Mouse (Mus musculus) kidney, adult 9 months (tissue): ENCODE measurements at regions not wholly inside any gene's neighbourhood (a gene's known extent, or its start where the extent isn't known, plus 50 kb on each side); places are given as distances from the start of the nearest gene placed in this dataset.
A peak's percentile ranks its signal among the peaks of the same experiment; 100 is the strongest.

Experiments used
- DNase-seq: peaks from one replicate; pipeline ENCODE4 v3.0.0; 2022

DNA sequence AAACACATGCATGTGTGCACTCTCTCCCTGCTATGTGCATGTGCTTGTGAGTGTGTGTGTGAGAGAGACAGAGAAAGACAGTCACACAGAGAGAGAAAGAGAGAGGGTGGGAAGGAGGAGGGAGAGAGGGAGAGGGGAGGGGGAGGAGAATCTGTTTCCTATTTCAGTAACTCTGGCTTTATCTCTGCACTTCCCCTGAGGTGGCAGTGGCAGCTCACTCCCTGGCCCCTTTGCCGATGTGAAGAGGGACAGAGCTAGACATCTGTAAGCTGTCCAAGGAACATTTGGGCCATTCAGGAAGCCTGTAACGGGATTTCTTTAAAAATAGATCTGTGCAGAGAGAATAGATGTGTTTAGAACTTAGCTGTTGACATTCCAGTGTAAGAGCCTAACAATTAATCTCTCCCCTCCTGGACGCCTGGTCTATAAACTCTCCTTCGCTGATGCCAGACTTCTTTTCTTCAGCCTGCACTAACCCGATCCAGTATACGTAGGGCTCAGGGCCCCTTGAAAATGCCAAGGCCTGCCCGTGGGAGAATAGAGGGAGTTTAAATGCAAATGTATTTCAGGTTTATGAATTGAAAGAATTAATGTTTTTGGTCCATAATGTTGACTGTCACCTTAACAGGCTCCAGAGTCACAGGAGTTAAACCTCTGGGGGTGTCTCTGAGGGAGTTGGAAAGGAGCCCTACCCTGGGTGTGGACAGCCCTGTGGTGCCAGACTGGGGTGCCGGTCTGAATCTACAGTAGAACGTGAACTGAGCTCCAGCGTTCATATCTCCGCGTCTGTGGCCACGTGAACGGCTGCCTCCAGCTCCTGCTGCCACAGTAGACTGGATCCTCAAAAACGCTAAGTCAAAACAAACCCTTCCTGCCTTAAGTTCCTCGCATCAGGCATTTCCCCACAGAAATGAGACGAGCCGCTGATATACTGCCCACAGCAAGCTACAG is 336.6 kb upstream of the Gm10131 start:
- no peak for DNase-seq

GRCm38 (mm10) chr8:34442688-34443087 is 331.2 kb upstream of the Gm10131 start:
- no peak for DNase-seq

- DNase-seq: no peak
Measured at GRCm38 (mm10) chr8:34441756-34442155, 330.2 kb upstream of the Gm10131 start.

GRCm38 (mm10) chr8:34440771-34441170 is 329.2 kb upstream of the Gm10131 start:
- peak; percentile 61 for DNase-seq

- peak; percentile 6 for DNase-seq
Measured at GRCm38 (mm10) chr8:34438771-34439170, 327.2 kb upstream of the Gm10131 start.

DNA sequence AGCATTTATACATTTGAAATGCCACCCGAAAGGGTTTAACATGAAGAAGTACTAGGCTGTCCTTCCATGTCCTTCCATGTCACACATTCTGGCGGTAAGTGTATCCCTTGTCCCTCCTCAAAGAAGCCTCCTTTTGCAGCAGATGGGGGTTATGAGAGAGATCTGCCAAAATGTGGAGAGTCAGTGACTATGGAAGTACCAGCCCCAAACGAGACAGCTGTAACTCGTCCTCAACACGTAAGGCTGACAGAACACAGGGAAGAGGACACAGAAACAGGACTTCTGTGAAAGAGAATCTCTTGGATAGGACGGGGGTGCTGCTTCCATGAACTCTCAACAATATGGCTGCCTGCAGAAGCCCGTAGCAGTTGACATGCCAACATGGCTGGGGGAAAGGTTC is 320.4 kb upstream of the Gm10131 start:
- DNase-seq: no peak

DNA sequence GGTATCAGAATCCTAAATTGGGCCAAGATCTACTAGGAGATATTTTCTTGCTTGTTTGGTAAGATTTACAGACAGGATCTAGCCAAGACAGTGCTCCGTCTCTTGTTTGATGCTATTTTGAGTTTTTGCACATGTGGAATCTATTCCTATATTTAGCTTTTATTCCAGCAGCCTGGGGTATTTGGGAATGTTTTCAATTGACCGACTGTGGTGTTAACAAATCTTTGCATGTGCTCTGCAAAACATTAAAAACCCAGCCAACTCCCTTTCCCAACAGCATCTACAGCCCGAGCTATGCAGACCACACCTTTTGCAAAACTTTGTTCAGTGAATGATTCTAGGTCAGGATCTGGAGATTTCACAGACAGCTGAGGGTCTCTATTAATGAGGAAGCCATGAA is 317.7 kb upstream of the Gm10131 start:
- no peak for DNase-seq

- no peak for DNase-seq
Measured at GRCm38 (mm10) chr8:34401571-34401970, 290.0 kb upstream of the Gm10131 start.

DNA sequence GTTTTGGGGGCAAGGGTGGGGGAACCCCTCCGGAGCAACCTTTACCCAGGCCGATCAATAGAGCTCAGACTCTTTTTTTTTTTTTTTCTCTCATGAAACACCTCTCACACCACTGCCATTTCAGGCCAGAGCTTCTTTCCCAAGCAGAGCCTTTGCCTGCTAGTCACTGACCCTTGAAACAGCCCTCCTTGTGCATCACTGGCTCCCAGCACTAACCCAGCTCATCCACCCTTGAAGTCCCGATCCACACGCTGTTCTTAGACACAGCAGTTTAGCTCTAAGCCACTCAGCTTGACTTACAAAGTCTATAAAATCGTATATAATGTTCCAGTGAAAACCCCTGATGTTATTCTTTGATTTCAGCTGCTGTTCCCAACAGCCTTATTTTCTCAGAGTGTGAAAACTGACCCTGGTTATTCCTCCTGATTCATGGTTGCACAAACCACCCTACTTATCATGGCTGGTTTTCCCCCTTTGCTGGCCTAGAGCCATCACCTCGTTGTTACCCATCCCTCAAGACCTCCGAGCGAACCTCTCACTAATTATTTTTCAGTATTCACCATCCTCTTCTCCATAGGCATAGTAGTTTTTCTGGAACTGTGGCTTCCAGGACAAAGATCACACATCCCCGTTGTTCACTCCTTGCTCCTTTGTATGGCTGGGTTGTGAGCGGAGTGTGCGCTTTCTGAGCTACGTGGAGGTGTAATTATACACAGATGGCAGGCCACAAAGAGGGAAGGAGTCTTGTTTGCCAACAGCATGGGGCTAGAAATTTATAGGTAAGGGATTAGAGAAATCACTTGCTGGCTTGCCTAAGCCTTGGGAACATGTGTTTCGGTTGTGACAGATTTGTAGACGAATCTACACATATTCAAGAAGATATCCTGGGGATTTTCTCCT is 287.6 kb upstream of the Gm10131 start:
- DNase-seq: peak; percentile 5

DNA sequence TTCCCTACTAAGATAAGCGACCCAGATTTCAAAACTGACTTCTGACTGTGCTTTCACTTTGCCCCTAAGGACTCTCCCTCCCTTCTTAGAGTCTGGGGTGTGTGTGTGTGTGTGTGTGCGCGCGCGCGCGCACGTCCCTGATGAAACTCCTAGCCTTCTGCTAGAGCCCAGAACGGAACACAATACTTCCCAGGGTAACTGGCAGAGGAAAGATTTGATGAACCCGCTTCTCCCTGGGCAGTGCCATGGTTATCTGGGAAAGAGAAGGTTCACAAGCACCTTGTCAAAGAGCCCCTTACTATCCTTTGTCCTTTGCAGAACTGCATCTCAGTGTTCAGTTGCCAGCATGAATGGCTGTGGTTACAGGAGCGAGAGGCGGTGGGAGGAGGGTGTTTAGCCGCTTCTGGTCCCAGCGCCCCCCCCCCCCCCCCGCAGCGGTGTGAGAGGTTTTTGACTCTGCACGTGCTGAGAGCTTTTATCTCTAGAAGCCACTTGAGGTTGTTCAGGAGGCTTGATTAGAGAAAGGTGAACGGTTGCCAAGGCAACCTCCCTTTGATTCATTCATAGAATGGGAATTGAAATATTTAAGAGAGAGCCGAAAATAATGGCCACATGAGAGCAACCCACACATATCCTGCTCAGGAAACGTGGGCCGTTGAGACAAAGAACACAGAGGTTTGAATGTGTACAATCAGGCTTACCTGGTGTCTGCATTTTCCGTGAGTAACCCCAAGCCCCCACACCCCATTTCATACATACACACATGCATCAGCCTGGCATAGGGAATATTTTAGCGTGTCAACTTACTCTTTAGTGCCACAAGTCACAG is 286.3 kb upstream of the Gm10131 start:
- DNase-seq: no peak

DNA sequence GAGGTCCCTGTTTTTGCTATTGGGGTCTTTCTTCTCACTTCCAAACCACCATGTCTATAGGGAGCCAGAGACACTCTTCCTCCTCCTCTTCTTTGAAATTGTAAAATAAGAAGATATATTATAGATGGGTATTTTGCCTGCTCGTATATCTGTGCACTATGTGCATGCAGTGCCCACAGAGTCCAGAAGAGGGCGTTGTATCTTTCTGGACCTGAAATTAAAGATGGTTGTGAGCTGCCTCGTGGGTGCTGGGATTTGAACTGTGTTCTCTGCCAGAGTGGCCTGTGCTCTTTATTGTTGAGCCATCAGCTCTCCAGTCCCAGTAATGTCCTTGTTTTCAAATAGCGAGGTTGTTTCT is 285.7 kb upstream of the Gm10131 start:
- no peak for DNase-seq

GRCm38 (mm10) chr8:34392981-34393828 is 281.7 kb upstream of the Gm10131 start:
- no peak for DNase-seq

- DNase-seq: no peak
Measured at GRCm38 (mm10) chr8:34392208-34392980, 280.9 kb upstream of the Gm10131 start.

DNA sequence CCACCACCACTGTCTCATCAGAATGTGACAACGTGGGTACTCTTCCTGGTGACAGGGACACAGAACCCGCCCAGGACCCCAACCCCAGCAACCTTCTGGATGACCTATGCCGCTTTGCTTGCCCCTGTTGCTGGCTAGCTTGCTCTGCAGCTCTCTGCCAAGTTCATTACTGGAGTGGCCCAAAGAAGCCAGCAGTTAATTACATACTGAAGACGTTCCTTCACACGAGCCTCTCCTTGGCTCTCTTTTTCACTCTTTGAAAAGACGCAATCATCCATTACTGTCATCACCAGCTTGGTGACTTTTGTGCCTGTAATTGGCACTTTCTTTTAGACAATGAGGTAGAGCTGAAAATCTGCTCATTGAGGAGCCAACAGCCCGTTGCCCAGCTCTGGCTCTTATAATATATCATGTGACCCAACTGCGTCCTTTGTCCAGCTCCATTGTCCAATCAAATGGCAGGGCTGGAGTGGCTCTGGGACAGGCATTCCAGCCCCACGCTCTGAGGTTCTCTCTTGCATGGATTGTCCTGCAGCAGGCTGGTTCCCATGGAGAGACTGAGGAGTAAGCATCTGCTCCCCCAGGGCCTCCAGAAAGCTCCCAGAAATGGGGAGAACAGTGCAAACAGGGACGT is 274.4 kb upstream of the Gm10131 start:
- no peak for DNase-seq

- DNase-seq: no peak
Measured at GRCm38 (mm10) chr8:34380615-34381014, 269.1 kb upstream of the Gm10131 start.

GRCm38 (mm10) chr8:34377154-34377553 is 265.6 kb upstream of the Gm10131 start:
- no peak for DNase-seq

DNA sequence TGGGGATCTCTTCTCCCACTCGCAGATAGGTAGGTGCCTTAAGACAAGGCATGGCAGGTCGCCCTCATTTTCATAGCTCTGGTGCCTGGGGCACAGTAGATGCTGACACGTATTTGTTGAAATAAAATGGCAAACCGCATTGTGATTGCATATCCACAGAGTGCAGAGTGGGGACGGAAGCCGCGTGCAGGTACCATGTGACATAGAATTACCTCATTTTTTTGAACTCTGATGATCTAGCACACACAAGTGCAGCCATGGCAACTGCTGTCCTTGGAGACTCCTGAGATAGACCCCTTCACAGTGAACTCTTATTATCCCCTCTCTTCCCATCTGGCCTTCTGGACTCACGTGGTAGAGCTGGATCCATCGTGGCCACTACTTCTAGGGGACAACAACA is 262.7 kb upstream of the Gm10131 start:
- DNase-seq: no peak

GRCm38 (mm10) chr8:34372666-34372980 is 261.1 kb upstream of the Gm10131 start:
- DNase-seq: peak; percentile 2

GRCm38 (mm10) chr8:34371973-34372665 is 260.6 kb upstream of the Gm10131 start:
- no peak for DNase-seq

- no peak for DNase-seq
Measured at GRCm38 (mm10) chr8:34371391-34371790, 259.9 kb upstream of the Gm10131 start.
